Mouse (Mus musculus) liver, embryonic 11.5 days (tissue): ENCODE results near the gene Ccpg1. TPM values are rescaled to one million over a fixed set of nuclear protein-coding genes. Genes with fewer than 3 reads are reported as not detected.

Experiments
- microRNA-seq: library from miRNA; unstranded; fragments of <30 nt; microRNA quantifications from one replicate; pipeline ENCODE4, GENCODE M21; 2017; ENCODE audit warnings: borderline number of aligned reads
- polyA plus RNA-seq: library from polyadenylated mRNA; unstranded; fragments of >200 nt; fragmentation: Nextera tagmentation; extraction: Ambion mirVana; gene quantifications from 2 replicates; pipeline ENCODE4 v1.2.1, GENCODE M21; 2014

Ccpg1 gene
- polyA plus RNA-seq, 1 experiment from 2014 or later, result 14.8 TPM

Small RNA genes lying within 50 kb of the gene (microRNA-seq; reads per million reads assigned to microRNA genes)
- not detected for gene Gm27353

Other genes with a start within 250 kb of the Ccpg1 start
- 1.7 TPM in 2 replicates for gene Prtg, start 178.6 kb upstream of the Ccpg1 start, polyA plus RNA-seq
- 1.7 and 1.8 TPM in 2 replicates for gene Pygo1, start 59.8 kb upstream of the Ccpg1 start, polyA plus RNA-seq
- 0.70 and 0.77 TPM in 2 replicates for gene Dyx1c1, start 26.6 kb upstream of the Ccpg1 start, polyA plus RNA-seq
- not detected in 2 replicates for gene Gm44503, start 26.6 kb upstream of the Ccpg1 start, polyA plus RNA-seq
- 6.9 and 7.3 TPM in 2 replicates for gene Ccpg1os, start within 50 bp of the Ccpg1 start, polyA plus RNA-seq
- gene Pigb, start 54.9 kb downstream of the Ccpg1 start, polyA plus RNA-seq, result 17.1 and 21.0 TPM in 2 replicates
- 3.0 and 3.5 TPM in 2 replicates for gene Rab27a, start 59.4 kb downstream of the Ccpg1 start, polyA plus RNA-seq
- gene Khdc3, start 116.4 kb downstream of the Ccpg1 start, polyA plus RNA-seq, result not detected in 2 replicates
- gene Gm20509, start 117.0 kb downstream of the Ccpg1 start, polyA plus RNA-seq, result not detected in 2 replicates
- gene Rsl24d1, start 128.0 kb downstream of the Ccpg1 start, polyA plus RNA-seq, result 156 and 157 TPM in 2 replicates